ENCODE assay signal across 9 mouse cellular contexts in the genomic region with DNA sequence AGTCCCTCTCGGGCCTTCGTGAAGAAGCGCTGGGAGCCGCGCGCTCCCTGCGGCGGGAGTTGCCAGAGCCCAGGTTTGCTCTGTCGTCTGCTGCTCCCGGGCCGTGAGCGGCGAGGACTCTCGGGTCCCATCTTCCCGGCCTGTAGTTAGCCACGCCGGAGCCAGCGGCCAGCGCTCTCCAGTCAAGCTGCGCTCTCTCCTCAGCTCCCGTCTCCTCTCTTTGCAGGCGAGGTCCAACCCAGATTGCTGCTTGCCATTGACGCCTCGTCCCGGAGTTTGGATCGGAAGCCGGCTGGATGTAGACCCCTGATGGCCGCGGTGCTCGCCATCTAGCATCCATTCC. TPM values are rescaled to one million over a fixed set of nuclear protein-coding genes. Genes with fewer than 3 reads are reported as not detected.
DNase-seq lines count a peak whose midpoint lies in the region; ATAC-seq and TF ChIP-seq lines count a peak whose summit lies in the region.
"Had no signal": no experiment of that assay in that cellular context is flagged by ENCODE, and none has a peak within 500 bp of the region (broad histone marks: within the 10 kb centered on the region; RNA-seq: fewer than 3 reads in every experiment).

No protein-coding gene starts in this region.

- under 1% methylated on average over 30 of the region's 30 CpGs for WGBS in liver, adult 2 months
- WGBS in embryonic facial prominence, embryonic 12.5 days: 1% methylated on average over 30 of the region's 30 CpGs
- under 1% methylated on average over 30 of the region's 30 CpGs for WGBS in intestine, embryonic 14.5 days
- WGBS in neural tube, embryonic 13.5 days: under 1% methylated on average over 30 of the region's 30 CpGs

- peaks cover 23% of the 10 kb centered on the region for H3K36me3 ChIP-seq in liver, adult 2 months (ENCODE audit: control insufficient read depth, insufficient read depth, low read length)
- H3K36me3 ChIP-seq in embryonic facial prominence, embryonic 12.5 days: peaks cover 25% of the 10 kb centered on the region
- peaks cover 30% of the 10 kb centered on the region for H3K36me3 ChIP-seq in intestine, embryonic 14.5 days (ENCODE audit: control insufficient read depth, insufficient read depth, low read length)
- H3K36me3 ChIP-seq in neural tube, embryonic 13.5 days: peaks cover 29% of the 10 kb centered on the region

- DNase-seq in liver, adult 2 months (ENCODE audit: extremely low read depth, low read depth, low spot score): no peak
- DNase-seq in liver: no peak
- no peak for DNase-seq in intestine, embryonic 14.5 days (ENCODE audit: low spot score)
- no peak for DNase-seq in layer of hippocampus, adult 18-20 months (ENCODE audit: low spot score in 2 of 2)
- DNase-seq in spleen, postnatal 14 days (ENCODE audit: low spot score in 2 of 2): no peak
- no peak for DNase-seq in kidney, postnatal 4 days

- no peak for TF ChIP-seq CTCF in liver, adult 2 months (IDR thresholded peaks at IDR 0.05; ENCODE audit: low read depth, low read length)

- no peak for TF ChIP-seq POLR2A in liver, adult 2 months (IDR thresholded peaks at IDR 0.05; ENCODE audit: extremely low read depth, insufficient read depth, low read length)

- peak overlapping the region; percentile 54 for H3K4me2 ChIP-seq in embryonic facial prominence, embryonic 12.5 days (replicated peaks)
- peak overlapping the region; percentile 76 for H3K4me2 ChIP-seq in intestine, embryonic 14.5 days (ENCODE audit: low read length)
- peak overlapping the region; percentile 85 for H3K4me2 ChIP-seq in neural tube, embryonic 13.5 days

- H3K27ac ChIP-seq in liver, adult 2 months (replicated peaks; ENCODE audit: insufficient read depth, low read depth, low read length): peak overlapping the region; percentile 48
- H3K27ac ChIP-seq in embryonic facial prominence, embryonic 12.5 days: peak overlapping the region; percentile 91
- peak overlapping the region; percentile 92 for H3K27ac ChIP-seq in intestine, embryonic 14.5 days (ENCODE audit: low read depth)
- peak overlapping the region; percentile 94 for H3K27ac ChIP-seq in neural tube, embryonic 13.5 days (replicated peaks)

- 0 out of 2 replicates have a peak, but pooled peaks cover 3% of the 10 kb centered on the region for H3K79me2 ChIP-seq in liver, adult 2 months (ENCODE audit: control insufficient read depth, insufficient read depth, low read length)

- peak overlapping the region; percentile 91 for H3K4me3 ChIP-seq in liver, adult 2 months (ENCODE audit: insufficient read depth, low read depth, low read length)
- H3K4me3 ChIP-seq in embryonic facial prominence, embryonic 12.5 days: peak overlapping the region; percentile 84
- peak overlapping the region; percentile 87 for H3K4me3 ChIP-seq in intestine, embryonic 14.5 days (ENCODE audit: low read depth, low read length)
- H3K4me3 ChIP-seq in neural tube, embryonic 13.5 days: peak overlapping the region; percentile 88

- H3K9me3 ChIP-seq in embryonic facial prominence, embryonic 12.5 days: no peaks in the 10 kb centered on the region
- H3K9me3 ChIP-seq in intestine, embryonic 14.5 days (ENCODE audit: control insufficient read depth, low read length): no peaks in the 10 kb centered on the region
- no peaks in the 10 kb centered on the region for H3K9me3 ChIP-seq in neural tube, embryonic 13.5 days

- H3K27me3 ChIP-seq in liver, adult 2 months (ENCODE audit: control insufficient read depth, insufficient read depth, low read length): no peaks in the 10 kb centered on the region
- no peaks in the 10 kb centered on the region for H3K27me3 ChIP-seq in embryonic facial prominence, embryonic 12.5 days
- no peaks in the 10 kb centered on the region for H3K27me3 ChIP-seq in intestine, embryonic 14.5 days (replicated peaks; ENCODE audit: control insufficient read depth, insufficient read depth, low read length)
- H3K27me3 ChIP-seq in neural tube, embryonic 13.5 days: no peaks in the 10 kb centered on the region

- peak; percentile 74; the same call in 1 of the 2 replicates for ATAC-seq in embryonic facial prominence, embryonic 12.5 days (ENCODE audit: insufficient number of reproducible peaks, insufficient read depth, low FRiP score, low TSS enrichment)
- ATAC-seq in intestine, embryonic 14.5 days (replicated peaks; ENCODE audit: low FRiP score, low TSS enrichment, low read depth): no peak; the same call in 1 of the 2 replicates
- ATAC-seq in neural tube, embryonic 13.5 days (ENCODE audit: low read depth): peak; percentile 84

- peak overlapping the region; percentile 84 for H3K9ac ChIP-seq in liver, adult 2 months (ENCODE audit: low read depth, low read length)
- peak overlapping the region; percentile 84 for H3K9ac ChIP-seq in embryonic facial prominence, embryonic 12.5 days
- H3K9ac ChIP-seq in intestine, embryonic 14.5 days (ENCODE audit: low read length): peak overlapping the region; percentile 81
- H3K9ac ChIP-seq in neural tube, embryonic 13.5 days: peak overlapping the region; percentile 90

- H3K4me1 ChIP-seq in liver, adult 2 months (ENCODE audit: control insufficient read depth, insufficient read depth, low read length): 0 out of 2 replicates have a peak, but pooled peaks cover 2% of the 10 kb centered on the region
- 0 out of 2 replicates have a peak, but pooled peaks cover 6% of the 10 kb centered on the region for H3K4me1 ChIP-seq in embryonic facial prominence, embryonic 12.5 days
- H3K4me1 ChIP-seq in intestine, embryonic 14.5 days (replicated peaks; ENCODE audit: control insufficient read depth, insufficient read depth, low read length): no peaks in the 10 kb centered on the region; the same call in 1 of the 2 replicates
- peaks cover 23% of the 10 kb centered on the region for H3K4me1 ChIP-seq in neural tube, embryonic 13.5 days (replicated peaks)

RNA-seq across cellular contexts. Expression of a gene that starts 0.3 kb away (rescaled TPM):
- total RNA-seq in liver, adult 2 months (2014; rRNA removed): 18.3 and 20.0 TPM in 2 replicates
- polyA plus RNA-seq in liver, adult 2 months (2012; rRNA removed): 8.5 and 8.7 TPM in 2 replicates
- 53.4 and 56.3 TPM in 2 replicates for polyA plus RNA-seq in embryonic facial prominence, embryonic 12.5 days (2016; fragmentation: Nextera tagmentation; extraction: Ambion mirVana)
- polyA plus RNA-seq in intestine, embryonic 14.5 days (2014; fragmentation: Nextera tagmentation; extraction: Ambion mirVana): 50.7 and 53.0 TPM in 2 replicates
- 49.1 and 52.9 TPM in 2 replicates for polyA plus RNA-seq in neural tube, embryonic 13.5 days (2015; fragmentation: Nextera tagmentation; extraction: Ambion mirVana)
- total RNA-seq in layer of hippocampus, adult 18-20 months (2021): 10 to 100 TPM; 68.9 to 72.2 TPM

RNA-seq across cellular contexts. Expression of a gene that starts 34.4 kb away (rescaled TPM):
- total RNA-seq in liver, adult 2 months (2014; rRNA removed): 0.27 and 0.46 TPM in 2 replicates
- 0.51 and 0.59 TPM in 2 replicates for polyA plus RNA-seq in liver, adult 2 months (2012; rRNA removed)
- polyA plus RNA-seq in embryonic facial prominence, embryonic 12.5 days (2016; fragmentation: Nextera tagmentation; extraction: Ambion mirVana): 25.0 and 26.1 TPM in 2 replicates
- polyA plus RNA-seq in intestine, embryonic 14.5 days (2014; fragmentation: Nextera tagmentation; extraction: Ambion mirVana): 23.6 and 23.9 TPM in 2 replicates
- 59.6 and 67.2 TPM in 2 replicates for polyA plus RNA-seq in neural tube, embryonic 13.5 days (2015; fragmentation: Nextera tagmentation; extraction: Ambion mirVana)
- total RNA-seq in layer of hippocampus, adult 18-20 months (2021): 10 to 100 TPM; 75.4 to 77.1 TPM

RNA-seq across cellular contexts. Expression of a gene that starts 49.7 kb away (rescaled TPM):
- total RNA-seq in liver, adult 2 months (2014; rRNA removed): not detected in 2 replicates
- polyA plus RNA-seq in liver, adult 2 months (2012; rRNA removed): not detected in 2 replicates
- polyA plus RNA-seq in embryonic facial prominence, embryonic 12.5 days (2016; fragmentation: Nextera tagmentation; extraction: Ambion mirVana): 0.08 and 0.17 TPM in 2 replicates
- 0.09 TPM in 1 of 2 replicates, not detected in the other for polyA plus RNA-seq in intestine, embryonic 14.5 days (2014; fragmentation: Nextera tagmentation; extraction: Ambion mirVana)
- polyA plus RNA-seq in neural tube, embryonic 13.5 days (2015; fragmentation: Nextera tagmentation; extraction: Ambion mirVana): 0.18 and 0.25 TPM in 2 replicates
- under 1 TPM; 0.32 to 0.36 TPM for total RNA-seq in layer of hippocampus, adult 18-20 months (2021)
- total RNA-seq: adrenal gland, adult 18-20 months had no signal

Comparison
In these comparisons a context has a peak if more than half of its experiments do, and no peak if none do; other contexts are left out.
1. RNA of a gene that starts 34.4 kb away (polyA plus RNA-seq): 59.6 to 67.2 TPM in neural tube, embryonic 13.5 days, 25.0 to 26.1 TPM in embryonic facial prominence, embryonic 12.5 days and 23.6 to 23.9 TPM in intestine, embryonic 14.5 days; 0.51 to 0.59 TPM in liver, adult 2 months; every median in the first group is over 10 times any median in the second.
2. Peak in every context shown above with its lines, with median percentiles within 50 percentile points of each other: H3K27ac ChIP-seq, H3K4me3 ChIP-seq, H3K9ac ChIP-seq and H3K4me2 ChIP-seq.